Mouse (Mus musculus): ENCODE results near the gene Figla. TPM values are rescaled to one million over a fixed set of nuclear protein-coding genes. Genes with fewer than 3 reads are reported as not detected.
"Not testable (repeated sequence)": the region's sequence is repeated elsewhere in the genome, so short reads cannot be mapped to it uniquely, and the experiment has no call there.

Figla gene
- total and polyA plus RNA-seq, 2 experiments from 2014 or later: not detected

- no peak for DNase-seq
- no peak overlapping the region for H3K27ac ChIP-seq (ENCODE audit: low read depth, low read length)
- H3K36me3 ChIP-seq (ENCODE audit: insufficient read depth): no peaks in the 10 kb centered on the region
- TF ChIP-seq CTCF (IDR thresholded peaks at IDR 0.05; ENCODE audit: low read depth): no peak
- no peaks in the 10 kb centered on the region for H3K27me3 ChIP-seq (ENCODE audit: insufficient read depth, low read length)
- H3K4me2 ChIP-seq (ENCODE audit: low read depth): no peak overlapping the region
- no peaks in the 10 kb centered on the region for H3K9me3 ChIP-seq (ENCODE audit: low read length)
- no peak for ATAC-seq
- no peaks in the 10 kb centered on the region for H3K4me1 ChIP-seq (ENCODE audit: insufficient read depth)
- WGBS: 84% methylated on average over 5 of the region's 5 CpGs
- H3K4me3 ChIP-seq (ENCODE audit: low read depth, low read length): no peak overlapping the region
- H3K9ac ChIP-seq: no peak overlapping the region
Measured at GRCm38 (mm10) chr6:85976242-85976641, 39.7 kb upstream of the Figla start.

GRCm38 (mm10) chr6:85978736-85979135, 37.2 kb upstream of the Figla start:
- not testable (repeated sequence) for H3K9ac ChIP-seq; H3K36me3 ChIP-seq (ENCODE audit: insufficient read depth); DNase-seq; H3K27ac ChIP-seq (ENCODE audit: low read depth, low read length); H3K27me3 ChIP-seq (ENCODE audit: insufficient read depth, low read length); H3K9me3 ChIP-seq (ENCODE audit: low read length); H3K4me2 ChIP-seq (ENCODE audit: low read depth); H3K4me3 ChIP-seq (ENCODE audit: low read depth, low read length); H3K4me1 ChIP-seq (ENCODE audit: insufficient read depth); ATAC-seq
- 88% methylated on average over 4 of the region's 4 CpGs for WGBS

- DNase-seq (no peak), ATAC-seq (no peak)
- Histone ChIP-seq H3K9ac (no peak overlapping the region), H3K27ac (ENCODE audit: low read depth, low read length) (no peak overlapping the region), H3K27me3 (ENCODE audit: insufficient read depth, low read length) (no peaks in the 10 kb centered on the region), H3K36me3 (ENCODE audit: insufficient read depth) (no peaks in the 10 kb centered on the region), H3K4me2 (ENCODE audit: low read depth) (no peak overlapping the region), H3K4me3 (ENCODE audit: low read depth, low read length) (no peak overlapping the region), H3K4me1 (ENCODE audit: insufficient read depth) (no peaks in the 10 kb centered on the region), H3K9me3 (ENCODE audit: low read length) (no peaks in the 10 kb centered on the region)
- 75% methylated on average over 8 of the region's 8 CpGs for WGBS
- TF ChIP-seq CTCF (IDR thresholded peaks at IDR 0.05; ENCODE audit: low read depth): no peak
Measured at GRCm38 (mm10) chr6:85984351-85984750, 31.6 kb upstream of the Figla start.

GRCm38 (mm10) chr6:85989570-85989969, 26.4 kb upstream of the Figla start:
- H3K4me1 ChIP-seq (ENCODE audit: insufficient read depth); H3K4me3 ChIP-seq (ENCODE audit: low read depth, low read length); H3K27me3 ChIP-seq (ENCODE audit: insufficient read depth, low read length); H3K4me2 ChIP-seq (ENCODE audit: low read depth); H3K27ac ChIP-seq (ENCODE audit: low read depth, low read length); H3K9ac ChIP-seq; H3K9me3 ChIP-seq (ENCODE audit: low read length); H3K36me3 ChIP-seq (ENCODE audit: insufficient read depth); DNase-seq; ATAC-seq: not testable (repeated sequence)
- WGBS: 93% methylated on average over 5 of the region's 5 CpGs

- not testable (repeated sequence) for H3K4me1 ChIP-seq (ENCODE audit: insufficient read depth); H3K36me3 ChIP-seq (ENCODE audit: insufficient read depth); ATAC-seq; H3K4me2 ChIP-seq (ENCODE audit: low read depth); H3K27ac ChIP-seq (ENCODE audit: low read depth, low read length); H3K9me3 ChIP-seq (ENCODE audit: low read length); H3K9ac ChIP-seq; DNase-seq; H3K27me3 ChIP-seq (ENCODE audit: insufficient read depth, low read length); H3K4me3 ChIP-seq (ENCODE audit: low read depth, low read length)
- 93% methylated on average over 5 of the region's 5 CpGs for WGBS
Measured at GRCm38 (mm10) chr6:85990774-85991173, 25.2 kb upstream of the Figla start.

GRCm38 (mm10) chr6:86003405-86003925, 12.5 kb upstream of the Figla start:
- H3K4me3 ChIP-seq (ENCODE audit: low read depth, low read length): no peak overlapping the region
- H3K4me1 ChIP-seq (ENCODE audit: insufficient read depth): no peaks in the 10 kb centered on the region
- H3K27ac ChIP-seq (ENCODE audit: low read depth, low read length): no peak overlapping the region
- no peaks in the 10 kb centered on the region for H3K27me3 ChIP-seq (ENCODE audit: insufficient read depth, low read length)
- DNase-seq (no peak), ATAC-seq (no peak)
- no peak overlapping the region for H3K9ac ChIP-seq
- no peak overlapping the region for H3K4me2 ChIP-seq (ENCODE audit: low read depth)
- H3K36me3 ChIP-seq (ENCODE audit: insufficient read depth): no peaks in the 10 kb centered on the region
- 80% methylated on average over 18 of the region's 18 CpGs for WGBS
- peak; percentile 56 for TF ChIP-seq CTCF (IDR thresholded peaks at IDR 0.05; ENCODE audit: low read depth)
- no peaks in the 10 kb centered on the region for H3K9me3 ChIP-seq (ENCODE audit: low read length)

GRCm38 (mm10) chr6:86004271-86005148, 11.5 kb upstream of the Figla start:
- DNase-seq (peak; percentile 88), ATAC-seq (peak; percentile 99)
- Histone ChIP-seq H3K27ac (ENCODE audit: low read depth, low read length) (no peak overlapping the region), H3K9ac (no peak overlapping the region), H3K36me3 (ENCODE audit: insufficient read depth) (no peaks in the 10 kb centered on the region), H3K27me3 (ENCODE audit: insufficient read depth, low read length) (no peaks in the 10 kb centered on the region), H3K4me2 (ENCODE audit: low read depth) (peak overlapping the region; percentile 41), H3K4me3 (ENCODE audit: low read depth, low read length) (no peak overlapping the region), H3K4me1 (ENCODE audit: insufficient read depth) (no peaks in the 10 kb centered on the region), H3K9me3 (ENCODE audit: low read length) (no peaks in the 10 kb centered on the region)
- TF ChIP-seq CTCF (IDR thresholded peaks at IDR 0.05; ENCODE audit: low read depth): peak; percentile 98
- WGBS: 10% methylated on average over 18 of the region's 18 CpGs
